Mouse (Mus musculus) embryo, embryonic 11.5 days (tissue): ENCODE measurements around the gene D16Ertd472e.
"Not testable (repeated sequence)": the region's sequence is repeated elsewhere in the genome, so short reads cannot be mapped to it uniquely, and the experiment has no call there.

Source experiments
- DNase-seq: peaks from one replicate; pipeline ENCODE4 v3.0.0-alpha.2; 2012; ENCODE audit warnings: low read depth, low spot score

Gene D16Ertd472e

DNA sequence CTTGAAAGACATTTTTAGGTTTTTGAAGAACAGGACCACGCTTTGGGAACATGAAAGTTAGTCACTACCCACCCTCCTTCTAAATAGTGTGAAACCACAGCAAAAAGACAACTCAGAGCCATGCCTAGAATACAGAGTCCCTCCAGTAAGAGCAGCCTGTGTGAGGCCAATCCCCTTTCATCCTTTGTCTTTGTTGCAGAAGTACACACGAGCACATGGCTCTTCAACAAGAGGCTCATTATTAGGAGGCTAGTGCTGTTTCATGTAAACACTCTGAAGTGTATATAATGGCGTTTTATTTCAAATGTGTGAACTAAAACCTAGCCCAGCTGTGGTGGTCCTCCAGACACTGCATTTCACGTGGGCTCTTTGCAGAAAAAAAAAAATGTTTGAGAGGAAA, 3.5 kb downstream of the D16Ertd472e start:
- DNase-seq = no peak

DNA sequence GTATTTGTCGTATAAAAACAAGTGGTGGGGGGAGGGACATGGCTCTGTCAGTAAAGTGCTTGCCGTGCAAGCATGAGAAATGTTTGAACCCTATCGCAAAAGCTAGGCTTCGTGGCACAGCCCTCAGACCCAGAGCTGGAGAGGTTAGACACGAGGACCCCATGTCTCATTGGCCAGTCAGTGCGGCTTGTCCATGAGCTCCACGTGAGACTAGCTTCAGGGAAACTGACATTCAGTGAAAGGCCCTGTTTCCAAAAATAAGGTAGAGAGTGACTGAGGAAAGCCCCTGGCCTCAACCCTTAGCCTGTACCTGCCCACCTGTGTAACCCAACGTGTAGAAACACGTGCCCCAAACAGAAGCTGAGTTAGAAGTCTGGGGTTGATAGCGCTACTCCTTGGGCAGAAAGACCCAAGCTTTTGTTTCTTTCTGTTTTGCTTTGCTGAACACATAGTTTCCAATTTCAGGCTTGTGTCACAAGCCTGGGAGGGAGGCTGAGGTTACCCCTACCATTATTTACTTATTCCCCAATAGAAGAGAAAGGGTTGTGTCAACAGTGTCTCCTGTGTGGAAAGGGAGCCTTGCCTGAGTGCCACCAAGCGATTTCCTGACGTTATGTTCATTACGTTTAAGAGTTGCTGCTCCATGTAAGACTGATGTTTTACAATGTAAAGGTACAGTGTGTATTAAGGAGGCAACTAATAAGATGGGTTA, 12.2 kb downstream of the D16Ertd472e start:
- no peak for DNase-seq

DNA sequence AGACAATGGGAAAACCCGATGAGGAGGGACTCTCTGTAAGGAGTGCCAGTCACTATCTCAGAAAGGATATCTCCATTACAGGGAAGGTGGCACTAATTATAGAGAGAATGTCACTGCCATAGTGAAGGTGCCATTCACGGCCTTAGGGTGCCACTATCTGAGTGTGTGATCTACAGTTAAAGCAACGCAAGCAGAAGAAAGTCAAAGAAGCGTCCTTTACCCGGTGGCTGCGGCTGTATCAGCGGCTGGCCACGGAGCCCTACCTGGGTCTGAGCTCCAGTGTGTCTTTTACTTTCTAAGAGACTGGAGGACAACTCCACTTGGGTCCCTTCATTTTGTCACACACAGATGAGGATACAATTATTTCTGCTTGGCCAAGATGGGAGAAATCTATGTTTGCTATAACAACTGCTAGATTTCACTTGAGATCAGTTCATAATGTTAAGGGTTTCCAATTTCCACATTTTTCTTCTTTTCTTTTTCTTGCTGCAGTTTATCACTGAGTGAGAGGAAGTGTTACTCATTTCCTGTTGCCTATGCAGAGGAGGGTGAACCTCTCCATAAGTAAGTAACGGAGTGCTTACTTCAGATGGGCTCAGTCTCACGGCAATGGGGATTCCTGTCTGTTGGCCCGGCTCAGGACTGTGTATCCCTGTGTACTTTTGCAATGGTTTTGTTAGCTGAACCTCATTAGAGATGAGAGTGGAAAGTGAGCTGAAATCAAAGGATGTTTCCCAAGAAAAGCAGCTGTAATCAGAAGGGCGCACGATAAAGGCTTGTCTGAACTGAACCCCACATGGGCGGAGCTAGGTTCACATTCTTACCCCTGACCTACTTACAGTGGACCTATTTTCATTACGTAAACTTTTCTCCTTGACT, 13.2 kb downstream of the D16Ertd472e start:
- no peak for DNase-seq

DNA sequence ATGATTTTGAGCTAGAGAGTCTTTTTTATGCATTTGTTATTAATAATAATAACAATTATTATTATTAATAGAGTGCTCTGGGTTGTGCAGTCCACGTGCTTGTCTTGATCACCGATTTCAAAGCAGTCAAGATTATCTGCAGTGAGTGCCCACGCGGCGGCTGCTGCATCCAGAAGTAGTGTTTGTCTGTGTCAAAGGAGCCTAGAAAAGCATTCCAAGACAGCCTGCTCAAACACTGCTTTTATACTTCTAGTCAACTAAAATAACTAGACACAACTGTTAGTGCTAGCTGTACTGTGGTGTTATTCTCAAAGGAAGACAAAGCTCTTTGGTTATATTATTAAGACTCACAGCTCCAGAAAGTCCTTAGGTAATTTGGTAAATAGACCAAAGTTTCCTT, 15.9 kb downstream of the D16Ertd472e start:
- no peak for DNase-seq

DNA sequence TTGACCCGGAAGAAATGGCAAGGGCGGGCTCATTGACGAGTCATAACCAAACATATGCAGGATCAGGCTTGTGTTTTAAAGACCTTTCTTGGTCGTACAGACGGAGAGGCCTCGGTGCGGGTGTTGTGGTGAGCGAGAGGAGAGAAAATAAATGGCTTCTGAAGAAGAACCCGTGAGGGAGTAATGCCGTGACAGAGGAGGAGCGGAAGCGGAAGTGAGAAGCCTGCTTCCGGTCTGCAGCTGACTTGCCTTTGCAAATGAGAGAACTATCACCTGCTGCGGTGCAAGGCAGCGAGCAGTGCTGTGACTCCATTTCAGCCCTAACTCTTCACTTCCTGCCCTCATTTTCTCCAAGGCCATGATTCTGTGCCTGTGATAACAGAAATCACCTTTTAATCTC, 16.4 kb downstream of the D16Ertd472e start:
- DNase-seq = no peak

DNA sequence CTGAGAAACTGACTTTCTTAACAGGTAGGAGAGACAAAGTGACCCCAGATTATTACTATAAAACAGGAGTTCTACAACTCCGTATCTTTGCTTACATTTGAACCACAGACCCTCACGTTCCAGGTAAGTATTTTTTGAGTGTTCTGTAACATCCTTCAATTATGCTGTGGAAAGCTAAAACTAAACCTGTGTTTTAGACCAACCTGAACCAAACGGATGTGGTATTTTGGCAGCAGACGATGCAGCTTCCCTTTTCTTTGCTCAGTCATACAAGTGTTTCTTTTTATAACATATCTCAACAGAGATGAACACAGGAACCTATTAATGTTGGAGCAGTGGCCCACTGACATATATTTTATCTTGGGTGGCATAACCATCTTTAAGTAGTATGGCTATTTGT, 18.9 kb downstream of the D16Ertd472e start:
- no peak for DNase-seq

DNA sequence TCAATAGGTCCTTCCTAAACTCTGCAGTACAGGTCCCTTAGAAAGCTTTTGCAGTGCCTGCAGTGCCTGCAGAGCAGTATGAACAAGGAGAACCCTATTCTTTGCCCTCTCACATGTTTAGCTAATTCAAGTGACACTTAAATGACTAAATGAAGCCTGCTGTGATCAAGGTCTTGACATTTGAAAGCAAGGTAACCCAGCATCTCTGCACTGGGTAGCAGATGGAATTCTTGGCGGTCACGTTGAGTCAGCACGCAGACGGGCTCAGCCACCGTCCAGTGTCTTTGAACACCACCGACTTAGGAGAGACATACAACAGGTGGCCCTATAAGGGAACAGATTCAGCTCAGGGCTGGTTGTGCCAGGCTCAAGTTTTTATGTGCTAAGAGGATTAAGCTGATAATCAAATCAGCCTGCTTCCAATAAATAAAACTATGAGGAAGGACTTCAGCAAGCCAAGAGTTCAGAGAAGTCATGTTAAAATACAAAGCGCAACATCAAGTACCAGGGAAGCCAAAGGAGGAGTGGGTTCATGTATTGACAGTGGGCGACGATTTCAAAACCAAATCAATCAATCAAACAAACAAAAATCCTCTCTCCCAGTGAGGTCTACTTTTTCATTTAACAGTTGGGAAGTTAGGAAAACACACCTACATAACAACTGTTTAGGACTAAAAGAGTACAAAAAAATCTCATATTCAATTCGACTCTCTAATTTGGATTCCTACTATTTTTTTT, 21.4 kb downstream of the D16Ertd472e start:
- no peak for DNase-seq

DNA sequence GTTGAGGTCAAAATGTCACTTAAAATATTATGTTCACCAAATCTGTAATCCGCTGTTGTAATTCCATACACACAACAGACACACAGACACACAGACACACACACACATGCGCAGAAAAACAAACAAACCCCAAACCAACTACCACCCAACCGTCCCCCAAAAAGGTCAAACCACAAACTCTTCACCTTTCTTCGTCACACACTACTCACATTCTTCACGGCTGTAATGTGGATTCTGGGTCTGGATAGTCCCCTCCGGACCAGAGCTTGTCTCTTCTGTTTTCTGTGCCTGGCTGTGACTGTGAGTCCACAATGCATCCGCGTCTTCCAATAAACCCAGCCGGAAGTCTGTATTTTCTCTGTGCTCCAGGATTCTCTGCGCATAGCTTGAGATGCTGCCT, 29.1 kb downstream of the D16Ertd472e start:
- DNase-seq = no peak

DNA sequence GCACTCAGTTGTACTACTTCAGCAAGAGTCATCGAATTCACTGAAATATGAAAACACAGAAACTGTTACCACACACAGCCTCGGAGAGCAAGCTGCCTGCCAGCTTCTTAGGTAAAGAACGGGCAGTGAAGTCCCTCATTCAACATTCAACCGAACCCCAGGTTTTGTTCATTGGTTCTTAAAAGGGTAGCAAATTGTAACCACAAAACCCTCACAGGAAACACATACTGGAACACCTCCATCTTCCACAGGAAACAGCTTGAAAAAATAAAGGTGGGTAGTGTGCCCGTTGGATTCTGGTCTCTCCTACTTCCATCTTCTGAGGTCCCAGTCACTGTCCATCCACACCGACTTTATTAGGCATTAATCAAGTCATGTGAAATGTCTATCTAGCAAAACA, 30.0 kb downstream of the D16Ertd472e start:
- no peak for DNase-seq

DNA sequence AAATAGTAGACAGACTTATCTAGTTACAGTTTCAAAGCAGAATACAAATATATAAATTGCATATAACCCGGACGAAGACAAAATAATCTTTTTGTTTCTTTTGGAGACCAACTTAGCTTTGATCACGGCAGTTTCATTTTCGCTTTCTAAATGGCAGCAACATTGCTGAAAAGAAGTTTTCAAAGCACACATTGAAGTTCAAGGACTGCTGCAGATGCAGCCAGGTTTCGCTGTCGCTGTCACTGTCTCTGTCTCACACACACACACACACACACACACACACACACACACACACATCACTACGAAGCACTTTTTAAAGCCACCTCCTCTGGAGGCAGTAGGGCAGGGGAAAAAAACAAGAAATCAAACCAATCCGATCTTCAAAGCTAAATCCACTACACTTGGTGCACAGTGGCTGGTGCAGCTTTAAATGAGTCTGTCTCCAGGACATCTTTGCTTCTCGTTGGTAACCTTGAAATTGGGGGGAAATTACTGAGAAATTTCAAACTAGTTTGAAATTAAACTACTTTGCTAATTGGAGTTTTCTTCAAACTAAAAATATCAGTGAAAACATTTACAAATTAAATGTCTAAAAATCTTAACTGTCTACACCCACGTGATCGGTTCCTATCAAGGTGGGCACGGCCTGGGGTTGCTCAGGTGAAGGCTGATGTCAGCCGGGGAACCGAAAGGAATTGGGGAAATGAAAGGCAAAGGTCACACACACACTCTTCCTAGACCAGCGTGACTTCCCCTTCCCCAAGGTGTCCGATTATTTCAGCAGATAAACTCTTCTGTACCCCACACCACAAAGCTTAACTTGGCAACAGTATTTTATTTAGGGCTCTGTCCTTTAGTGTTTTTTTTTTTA, 35.9 kb downstream of the D16Ertd472e start:
- no peak for DNase-seq

DNA sequence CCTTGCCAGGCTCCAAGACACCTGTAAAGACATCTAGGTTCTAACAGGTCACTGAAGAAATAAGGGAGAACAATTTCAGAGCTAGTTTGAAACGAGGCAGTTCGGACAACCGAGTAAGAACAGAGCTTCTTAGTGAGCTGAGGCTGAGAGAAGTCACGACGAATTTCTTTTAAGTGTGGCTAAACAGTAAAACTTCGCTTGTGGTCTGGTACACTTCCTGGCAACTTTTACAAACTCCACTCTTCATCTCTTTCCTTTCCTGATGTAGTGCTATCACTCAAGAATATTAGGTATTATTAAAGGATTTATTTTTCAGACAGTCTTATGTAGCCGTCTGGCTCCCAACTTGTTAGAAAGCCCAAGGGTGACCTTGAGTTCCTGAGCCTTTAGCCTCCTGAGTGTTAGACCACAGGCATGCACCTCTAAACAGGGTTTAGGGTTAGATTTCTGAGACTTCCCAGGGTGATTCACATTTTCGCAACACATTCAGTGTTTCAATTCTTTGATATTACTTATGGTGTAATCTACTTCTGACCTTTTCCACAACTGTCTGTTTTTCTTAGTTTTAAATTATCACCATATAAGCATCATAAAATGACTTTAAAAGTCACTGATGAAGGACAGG, 38.6 kb downstream of the D16Ertd472e start:
- no peak for DNase-seq

DNA sequence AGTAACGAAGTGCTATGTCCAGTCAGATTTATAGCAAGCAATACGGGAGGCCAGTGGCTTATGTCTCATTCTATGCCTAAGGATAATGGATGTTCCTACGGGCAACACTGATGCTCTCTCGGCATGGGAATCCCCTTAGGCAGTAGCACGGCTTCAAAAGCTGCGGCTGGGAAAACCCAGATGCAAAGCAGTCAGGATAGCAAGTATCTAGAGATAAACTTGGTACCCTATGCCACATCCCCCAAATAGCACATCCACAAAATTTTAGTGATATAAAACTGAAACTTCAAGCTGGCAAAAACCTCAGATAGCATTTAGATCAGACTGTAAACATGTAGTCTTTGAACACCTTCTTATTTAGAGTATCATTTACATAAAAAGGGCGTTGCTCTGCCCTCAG, 39.2 kb downstream of the D16Ertd472e start:
- DNase-seq = no peak

DNA sequence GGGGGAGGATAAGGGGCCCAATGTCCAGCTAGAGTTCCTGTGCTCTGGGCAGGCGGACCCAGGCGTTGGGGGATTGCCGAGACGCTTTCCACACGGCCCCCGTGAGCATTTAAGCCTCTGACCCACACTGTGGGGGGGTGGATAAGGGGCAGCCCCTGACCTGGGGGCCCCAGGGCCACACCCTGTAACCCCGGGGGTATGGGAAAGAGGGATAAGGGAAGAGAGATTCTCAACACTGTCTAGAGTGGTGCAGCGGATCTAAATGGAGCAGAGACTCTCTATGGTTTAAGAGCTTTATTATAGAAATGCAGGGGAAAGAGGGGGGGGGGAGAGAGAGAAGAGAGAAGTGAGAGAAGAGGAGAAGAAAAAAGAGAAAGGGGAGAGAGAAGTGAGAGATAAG, 42.0 kb downstream of the D16Ertd472e start:
- no peak for DNase-seq

DNA sequence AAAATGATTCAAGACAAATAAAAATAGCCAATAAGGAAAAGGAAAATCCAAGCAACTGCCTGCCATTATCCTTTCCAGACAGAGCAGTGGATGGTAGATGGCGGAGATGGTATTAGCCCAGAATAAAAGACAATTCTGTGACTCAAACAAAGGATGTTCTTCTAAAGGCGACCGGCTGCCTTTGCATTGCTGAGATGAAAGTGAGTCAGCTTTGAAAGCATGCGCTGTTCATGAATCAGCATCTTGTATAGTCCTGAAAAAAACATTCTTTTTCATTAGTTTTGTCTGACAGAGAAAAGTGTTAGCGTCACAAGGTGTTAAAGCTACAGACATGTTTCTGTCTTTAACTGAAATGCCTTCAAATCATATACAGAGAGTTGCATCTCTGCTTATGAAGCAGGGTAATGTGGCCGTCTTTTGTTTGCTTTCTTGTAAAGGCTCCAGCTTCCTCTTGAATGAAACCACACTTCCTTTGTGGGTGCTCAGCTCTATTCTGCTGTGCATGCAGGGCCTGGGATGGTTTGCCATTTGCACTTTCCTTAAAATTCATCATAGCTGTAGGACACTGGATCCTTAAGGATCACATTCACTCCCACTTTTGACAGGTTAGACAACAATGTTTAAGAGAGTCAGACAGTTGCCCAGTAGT, 44.4 kb downstream of the D16Ertd472e start:
- no peak for DNase-seq

DNA sequence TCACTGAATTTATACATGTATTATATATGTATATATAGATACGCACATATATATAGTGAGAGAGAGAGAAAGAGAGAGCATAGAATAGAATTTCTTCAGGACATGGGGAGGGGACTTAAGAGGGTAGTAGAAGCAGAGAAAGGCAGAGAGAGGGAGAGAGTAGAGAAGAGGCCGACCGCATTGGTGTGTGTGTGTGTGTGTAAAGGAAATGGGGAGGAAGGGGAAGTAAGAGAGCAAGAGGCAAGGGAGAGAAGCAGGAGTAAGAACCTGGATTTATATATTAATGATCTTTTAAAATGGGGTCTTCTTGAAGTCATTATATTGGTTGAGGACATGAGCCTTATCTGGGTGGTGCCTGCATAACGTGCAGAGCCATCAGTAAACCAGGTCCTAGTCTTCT, 53.5 kb downstream of the D16Ertd472e start:
- DNase-seq = no peak

DNA sequence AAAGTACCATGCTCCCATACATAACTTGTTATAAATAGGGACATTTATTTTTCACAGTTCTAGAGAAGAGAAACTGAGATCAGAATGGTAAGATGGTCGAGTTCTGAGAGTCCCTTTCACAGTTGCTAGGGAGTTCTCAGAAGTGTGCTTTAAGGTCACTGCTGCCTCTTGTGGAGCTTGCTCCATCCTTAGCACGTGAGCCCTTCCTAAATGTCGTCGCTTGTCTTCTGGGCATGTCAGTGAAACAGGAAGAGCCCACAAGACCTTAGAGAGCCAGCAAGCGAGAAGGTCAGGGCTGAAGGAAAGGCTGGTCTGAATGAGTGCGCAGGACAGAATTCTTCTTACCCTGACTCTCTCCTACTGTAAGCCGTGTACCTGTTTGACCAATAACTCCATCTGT, 57.8 kb downstream of the D16Ertd472e start:
- no peak for DNase-seq

DNA sequence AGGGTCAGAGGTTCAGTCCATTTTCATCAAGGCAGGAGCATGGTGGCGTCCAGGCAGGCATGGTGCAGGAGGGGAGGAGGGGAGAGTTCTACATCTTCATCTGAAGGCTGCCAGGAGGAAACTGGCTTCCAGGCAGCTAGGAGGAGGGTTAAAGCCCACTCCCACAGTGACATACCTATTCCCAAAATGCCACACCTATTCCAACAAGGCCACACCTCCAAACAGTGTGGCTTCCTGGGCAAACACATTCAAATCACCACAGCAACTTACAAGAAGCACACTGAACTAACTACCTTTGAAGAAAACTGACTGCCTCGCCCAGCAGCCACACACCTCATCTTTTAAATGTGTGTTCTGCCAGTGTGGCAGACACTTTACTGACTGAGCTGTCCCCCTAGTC, 59.3 kb downstream of the D16Ertd472e start:
- no peak for DNase-seq

DNA sequence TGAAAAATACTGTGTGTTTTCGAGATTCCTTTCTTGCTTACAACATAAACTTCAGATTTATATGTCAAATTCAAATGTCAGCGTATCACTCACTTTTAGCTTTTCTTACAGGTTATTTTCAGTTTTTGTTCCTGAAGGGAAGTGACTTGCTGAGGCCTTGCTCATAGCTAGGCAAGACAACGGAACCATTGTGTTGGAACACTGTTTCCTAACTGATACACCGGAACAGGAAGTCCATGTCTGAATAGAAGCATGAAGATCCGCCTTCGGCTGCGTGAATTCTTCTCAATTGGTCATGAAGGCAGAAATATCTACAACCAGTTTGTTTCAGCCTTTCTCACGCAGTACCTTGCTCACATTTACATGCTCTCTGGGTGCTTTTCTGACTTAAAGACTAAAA, 65.0 kb downstream of the D16Ertd472e start:
- no peak for DNase-seq

DNA sequence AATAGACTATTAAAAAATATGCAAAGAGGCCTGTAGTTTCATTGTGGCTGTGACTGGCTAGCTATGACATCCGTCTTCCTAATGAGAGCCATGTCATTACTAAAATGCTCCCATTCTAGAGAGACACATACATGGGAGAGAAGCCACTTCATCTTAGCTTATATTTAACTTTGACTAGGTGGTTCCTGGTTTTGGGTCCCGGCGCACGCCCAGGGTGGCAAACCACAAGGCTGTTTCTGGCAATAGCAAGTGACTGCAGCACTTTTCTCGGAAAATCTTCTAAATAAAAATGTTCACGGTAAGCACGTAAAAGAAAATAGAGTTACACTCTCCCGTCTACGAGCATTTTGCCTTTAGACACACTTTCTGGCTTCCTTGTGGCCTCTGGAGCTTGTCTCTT, 74.0 kb downstream of the D16Ertd472e start:
- no peak for DNase-seq

DNA sequence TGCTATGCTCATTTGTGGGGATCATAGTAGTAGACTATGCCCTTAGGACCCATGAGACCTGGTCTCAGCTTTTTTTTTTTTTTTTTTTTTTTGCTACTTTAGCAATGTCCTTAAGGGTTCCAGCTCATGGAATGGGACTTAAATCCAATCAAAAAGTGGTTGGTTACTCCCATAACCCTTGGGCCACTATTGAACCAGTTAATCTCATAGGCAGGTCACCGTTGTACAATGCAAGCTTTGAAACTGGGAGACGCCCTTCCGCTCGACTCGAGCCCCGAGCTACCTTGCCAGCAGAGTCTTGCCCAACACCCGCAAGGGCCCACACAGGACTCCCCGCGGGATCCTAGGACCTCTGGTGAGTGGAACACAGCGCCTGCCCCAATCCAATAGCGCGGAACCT, 83.8 kb downstream of the D16Ertd472e start:
- not testable (repeated sequence) for DNase-seq
